Mouse (Mus musculus) stomach, postnatal 0 days (tissue): ENCODE data around the gene Tmem169. TPM values are rescaled to one million over a fixed set of nuclear protein-coding genes. Genes with fewer than 3 reads are reported as not detected.
"Not testable (repeated sequence)": the region's sequence is repeated elsewhere in the genome, so short reads cannot be mapped to it uniquely, and the experiment has no call there.

ENCODE experiments used
- ATAC-seq: fragments of 200-750 bp; cut with Nextera tagmentation; 2 replicates; pipeline ENCODE4 v1.8.0; 2017; ENCODE audit not compliant: low FRiP score, low TSS enrichment
- DNase-seq: peaks from one replicate; pipeline ENCODE4 v3.0.0-alpha.2; 2016; ENCODE audit warnings: low spot score
- H3K27ac ChIP-seq: fragments of 300-500 bp; sonication (generic); replicated peaks from 2 replicates; pipeline ENCODE4 v1.5.1; 2014; ENCODE audit warnings: mild to moderate bottlenecking, control low read depth
- H3K27me3 ChIP-seq: fragments of 300-500 bp; sonication (generic); 2 replicates; pipeline ENCODE4 v1.6.1; 2014; ENCODE audit warnings: low read length; ENCODE audit not compliant: control insufficient read depth, insufficient read depth
- H3K36me3 ChIP-seq: fragments of 300-500 bp; sonication (generic); 2 replicates; pipeline ENCODE4 v1.6.1; 2014; ENCODE audit warnings: low read length, mixed read lengths; ENCODE audit not compliant: control insufficient read depth, insufficient read depth
- H3K4me1 ChIP-seq: fragments of 300-500 bp; sonication (generic); replicated peaks from 2 replicates; pipeline ENCODE4 v1.6.1; 2014; ENCODE audit warnings: antibody characterized with exemption; ENCODE audit not compliant: control insufficient read depth, insufficient read depth
- H3K4me2 ChIP-seq: fragments of 300-500 bp; sonication (generic); replicated peaks from 2 replicates; pipeline ENCODE4 v1.6.1; 2014; ENCODE audit warnings: low read depth, mild to moderate bottlenecking, control low read depth, moderate library complexity
- H3K4me3 ChIP-seq: fragments of 300-500 bp; sonication (generic); 2 replicates; pipeline ENCODE4 v1.5.1; 2014; ENCODE audit warnings: low read depth, low read length, control low read depth
- H3K9ac ChIP-seq: fragments of 300-500 bp; sonication (generic); 2 replicates; pipeline ENCODE4 v1.6.1; 2014; ENCODE audit warnings: mild to moderate bottlenecking, low read length, control low read depth, mixed read lengths
- H3K9me3 ChIP-seq: fragments of 300-500 bp; sonication (generic); 2 replicates; pipeline ENCODE4 v1.6.1; 2016; ENCODE audit warnings: low read length; ENCODE audit not compliant: control insufficient read depth
- CTCF ChIP-seq: IDR thresholded peaks from 2 replicates; pipeline ENCODE4 v1.5.1; 2016; ENCODE audit warnings: antibody characterized with exemption, low read depth, mild to moderate bottlenecking, moderate library complexity
- EP300 ChIP-seq: optimal IDR thresholded peaks from 2 replicates; pipeline ENCODE3; 2016; ENCODE audit warnings: antibody characterized with exemption
- WGBS: fragments of 180-500 bp; shearing (Covaris S2); extraction: QIAGEN DNeasy Blood & Tissue Kit; methylation state at CpG from one replicate; pipeline ENCODE4 v1.1.7; 2014; 5-methylcytosine and 5-hydroxymethylcytosine counted together
- polyA plus RNA-seq: library from polyadenylated mRNA; unstranded; fragments of >200 nt; fragmentation: Nextera tagmentation; extraction: Ambion mirVana; gene quantifications from 2 replicates; pipeline ENCODE4 v1.2.1, GENCODE M21; 2015

The Tmem169 gene
- polyA plus RNA-seq = 0.69 and 0.87 TPM in 2 replicates

DNA sequence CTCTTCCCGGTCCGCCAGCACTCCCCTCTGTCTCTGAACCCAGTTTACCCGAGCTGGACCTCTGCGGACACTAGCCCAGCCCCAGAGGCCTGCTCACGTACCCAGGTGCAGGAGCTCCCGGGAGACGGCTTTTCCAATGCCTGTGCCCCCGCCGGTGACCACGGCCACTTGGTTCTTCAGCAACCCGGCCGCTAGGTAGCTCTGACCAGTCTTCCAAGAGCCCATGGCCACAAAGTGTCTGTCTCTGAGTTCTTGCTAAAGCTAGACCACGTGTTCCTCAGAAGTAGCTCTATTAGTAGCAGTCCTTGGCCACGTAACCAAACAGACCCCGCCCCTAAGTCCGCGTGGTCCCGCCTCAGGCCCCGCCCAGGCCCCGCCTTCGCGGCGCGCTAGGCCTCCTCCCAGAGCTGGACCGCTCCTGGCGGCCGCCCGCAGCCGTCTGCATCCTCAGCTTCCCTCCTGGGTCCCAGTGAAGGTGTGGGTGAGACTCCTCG, at the start of gene Tmem169, which contains the start of gene Pecr:
Gene Tmem169 (plus strand): TSS at position 378 of the 494 bp plus-strand sequence.
Gene Pecr (minus strand): TSS at position 323 of the 494 bp plus-strand sequence.
- Histone ChIP-seq H3K4me3 (peak within 1 kb of the TSS; percentile 56), H3K36me3 (no peaks in the 10 kb centered on the region), H3K27ac (peak within 1 kb of the TSS; percentile 79), H3K4me1 (no peaks in the 10 kb centered on the region), H3K27me3 (no peaks in the 10 kb centered on the region), H3K9me3 (no peaks in the 10 kb centered on the region), H3K4me2 (peak within 1 kb of the TSS; percentile 81), H3K9ac (peak within 1 kb of the TSS; percentile 77)
- ATAC-seq (peak; percentile 100), DNase-seq (peak; percentile 97)
- WGBS = under 1% methylated on average over 30 of the region's 30 CpGs
- TF ChIP-seq CTCF (peak; percentile 57), EP300 (no peak)

GRCm38 (mm10) chr1:72236363-72237006, 47.7 kb upstream of the Tmem169 start:
- not testable (repeated sequence) for H3K9me3 ChIP-seq

GRCm38 (mm10) chr1:72237007-72237775, 47.0 kb upstream of the Tmem169 start:
- DNase-seq = no peak
- Histone ChIP-seq H3K4me1 (no peaks in the 10 kb centered on the region), H3K27me3 (no peaks in the 10 kb centered on the region), H3K27ac (no peak overlapping the region), H3K36me3 (no peaks in the 10 kb centered on the region), H3K9me3 (no peaks in the 10 kb centered on the region), H3K4me2 (peak overlapping the region; percentile 34; the same call in 1 of the 2 replicates), H3K4me3 (peak overlapping the region; percentile 13; the same call in 1 of the 2 replicates), H3K9ac (no peak overlapping the region)
- TF ChIP-seq CTCF (no peak), EP300 (no peak)
- peak; percentile 56; the same call in 1 of the 2 replicates for ATAC-seq
- 4% methylated on average over 10 of the region's 13 CpGs for WGBS

More at GRCm38 (mm10) chr1:72236363-72237006, 47.7 kb upstream of the Tmem169 start:
- Histone ChIP-seq H3K9ac (peak overlapping the region; percentile 56), H3K4me2 (peak overlapping the region; percentile 69), H3K4me3 (peak overlapping the region; percentile 56), H3K27ac (peak overlapping the region; percentile 71)
- not testable (repeated sequence) for H3K27me3 ChIP-seq, H3K36me3 ChIP-seq, H3K4me1 ChIP-seq
- ATAC-seq (peak; percentile 82), DNase-seq (peak; percentile 64)
- TF ChIP-seq CTCF = peak; percentile 30
- WGBS = under 1% methylated on average over 35 of the region's 50 CpGs

GRCm38 (mm10) chr1:72238016-72238580, 46.1 kb upstream of the Tmem169 start:
- TF ChIP-seq CTCF (no peak), EP300 (no peak)
- Histone ChIP-seq H3K36me3 (no peaks in the 10 kb centered on the region), H3K9me3 (no peaks in the 10 kb centered on the region), H3K4me3 (no peak overlapping the region), H3K4me1 (no peaks in the 10 kb centered on the region), H3K27ac (no peak overlapping the region), H3K9ac (no peak overlapping the region), H3K4me2 (peak overlapping the region; percentile 2), H3K27me3 (no peaks in the 10 kb centered on the region)
- DNase-seq (no peak), ATAC-seq (no peak)
- 60% methylated on average over 10 of the region's 10 CpGs for WGBS

DNA sequence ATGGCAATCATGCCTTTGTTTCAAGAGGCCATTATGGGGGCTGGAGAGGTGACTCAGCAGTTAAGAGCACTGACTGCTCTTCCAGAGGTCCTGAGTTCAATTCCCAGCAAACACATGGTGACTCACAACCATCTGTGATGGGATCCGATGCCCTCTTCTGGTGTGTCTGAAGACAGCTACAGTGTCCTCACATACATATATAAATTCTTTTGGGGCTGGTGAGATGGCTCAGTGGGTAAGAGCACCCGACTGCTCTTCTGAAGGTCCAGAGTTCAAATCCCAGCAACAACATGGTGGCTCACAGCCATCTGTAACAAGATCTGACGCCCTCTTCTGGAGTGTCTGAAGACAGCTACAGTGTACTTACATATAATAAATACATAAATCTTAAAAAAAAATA, 45.1 kb upstream of the Tmem169 start:
- not testable (repeated sequence) for H3K9me3 ChIP-seq, H3K36me3 ChIP-seq, H3K4me1 ChIP-seq, H3K27ac ChIP-seq, H3K4me2 ChIP-seq, DNase-seq, H3K9ac ChIP-seq, H3K27me3 ChIP-seq, ATAC-seq, H3K4me3 ChIP-seq
- WGBS = 79% methylated on average over 3 of the region's 3 CpGs
